Mouse (Mus musculus) CH12.LX (cell line): ENCODE measurements at regions not wholly inside any gene's neighbourhood (a gene's known extent, or its start where the extent isn't known, plus 50 kb on each side); places are given as distances from the start of the nearest gene placed in this dataset.
"Not testable (repeated sequence)": the region's sequence is repeated elsewhere in the genome, so short reads cannot be mapped to it uniquely, and the experiment has no call there.

Experiments used
- DNase-seq: peaks from one replicate; pipeline ENCODE4 v3.0.0-alpha.2; 2013; ENCODE audit errors: extremely low read depth
- H3K27ac ChIP-seq: 2 replicates; pipeline ENCODE4 v1.5.1; 2012; ENCODE audit warnings: low read depth, mild to moderate bottlenecking, control low read depth, moderate library complexity; ENCODE audit not compliant: insufficient read depth
- H3K27me3 ChIP-seq: replicated peaks from 2 replicates; pipeline ENCODE3; 2012; ENCODE audit warnings: inconsistent platforms
- H3K36me3 ChIP-seq, 2 experiments: replicated peaks in 1 of 2; 2 replicates each; pipeline versions ENCODE3 to v1.6.1; 2012; ENCODE audit warnings: inconsistent platforms in 1 of 2, low read length in 1 of 2, mild to moderate bottlenecking in 1 of 2, mixed read lengths in 1 of 2, moderate library complexity in 1 of 2; ENCODE audit not compliant: control insufficient read depth in 1 of 2, insufficient read depth in 1 of 2
- H3K4me1 ChIP-seq, 2 experiments: 2 replicates each; pipeline ENCODE4 v1.6.1; 2012; ENCODE audit warnings: inconsistent platforms in 1 of 2, moderate library complexity in 1 of 2; ENCODE audit not compliant: insufficient read depth in 2 of 2, control insufficient read depth in 1 of 2
- H3K4me2 ChIP-seq: 2 replicates; pipeline ENCODE4 v1.6.1; 2012; ENCODE audit warnings: low read depth, mild to moderate bottlenecking, control low read depth; ENCODE audit not compliant: poor library complexity, insufficient read depth, severe bottlenecking
- H3K4me3 ChIP-seq, 3 experiments: fragments of 150-350 bp in 1 of 3; sonication (generic) in 1 of 3; replicated peaks in 1 of 3; 2 replicates each; pipeline versions ENCODE3 to v1.5.1; 2011 to 2012; ENCODE audit warnings: low read depth in 2 of 3, low read length in 2 of 3, mild to moderate bottlenecking in 2 of 3, moderate library complexity in 2 of 3, control low read depth in 1 of 3, improper control_type of control experiment in 1 of 3, inconsistent platforms in 1 of 3, mixed read lengths in 1 of 3; ENCODE audit not compliant: poor library complexity in 1 of 3
- H3K79me2 ChIP-seq: replicated peaks from 2 replicates; pipeline ENCODE4 v1.6.1; 2012; ENCODE audit warnings: mild to moderate bottlenecking, moderate library complexity; ENCODE audit not compliant: control insufficient read depth, poor library complexity, insufficient read depth, severe bottlenecking; ENCODE audit errors: extremely low read depth
- H3K9ac ChIP-seq: 2 replicates; pipeline ENCODE4 v1.6.1; 2012; ENCODE audit warnings: low read depth, mild to moderate bottlenecking, control low read depth, moderate library complexity; ENCODE audit not compliant: insufficient read depth
- H3K9me3 ChIP-seq: replicated peaks from 2 replicates; pipeline ENCODE3; 2012; ENCODE audit warnings: low read length, inconsistent platforms, mixed read lengths
- CHD1 ChIP-seq: IDR thresholded peaks from 2 replicates; pipeline ENCODE4 v1.6.1; 2012; ENCODE audit warnings: low read depth, low read length, improper control_type of control experiment, inconsistent platforms
- E2F4 ChIP-seq: IDR thresholded peaks from 2 replicates; pipeline ENCODE4 v1.6.1; 2011; ENCODE audit warnings: low read depth, low read length, improper control_type of control experiment; ENCODE audit not compliant: insufficient replicate concordance
- HCFC1 ChIP-seq: IDR thresholded peaks from 2 replicates; pipeline ENCODE4 v1.6.1; 2012; ENCODE audit warnings: low read depth, mild to moderate bottlenecking, inconsistent platforms, low read length, improper control_type of control experiment
- JUN ChIP-seq: IDR thresholded peaks from 2 replicates; pipeline ENCODE4 v1.6.1; 2011; ENCODE audit warnings: low read depth, mild to moderate bottlenecking, low read length, improper control_type of control experiment, moderate library complexity; ENCODE audit not compliant: insufficient read depth
- JUND ChIP-seq: conservative IDR thresholded peaks from 2 replicates; pipeline ENCODE4 v1.6.1; 2011; ENCODE audit warnings: low read depth, low read length, improper control_type of control experiment
- KAT2A ChIP-seq: IDR thresholded peaks from 2 replicates; pipeline ENCODE4 v1.6.1; 2012; ENCODE audit warnings: low read length, improper control_type of control experiment, inconsistent platforms; ENCODE audit not compliant: insufficient replicate concordance
- MAFK ChIP-seq: IDR thresholded peaks from 2 replicates; pipeline ENCODE4 v1.6.1; 2011; ENCODE audit warnings: low read length, improper control_type of control experiment; ENCODE audit not compliant: insufficient replicate concordance
- MXI1 ChIP-seq: IDR thresholded peaks from 2 replicates; pipeline ENCODE4 v1.6.1; 2011; ENCODE audit warnings: mild to moderate bottlenecking, low read depth, low read length, improper control_type of control experiment
- MYC ChIP-seq: IDR thresholded peaks from 2 replicates; pipeline ENCODE4 v1.6.1; 2011; ENCODE audit warnings: low read depth, mild to moderate bottlenecking, improper control_type of control experiment, low read length
- NRF1 ChIP-seq: IDR thresholded peaks from 2 replicates; pipeline ENCODE4 v1.6.1; 2014; ENCODE audit warnings: low read depth, mild to moderate bottlenecking, inconsistent platforms, low read length, improper control_type of control experiment, moderate library complexity
- POLR2AphosphoS2 ChIP-seq: IDR thresholded peaks from 2 replicates; pipeline ENCODE4 v1.6.1; 2011; ENCODE audit warnings: low read depth, low read length, improper control_type of control experiment
- SIN3A ChIP-seq: IDR thresholded peaks from 2 replicates; pipeline ENCODE4 v1.6.1; 2012; ENCODE audit warnings: low read length, improper control_type of control experiment, inconsistent platforms
- TBP ChIP-seq: conservative IDR thresholded peaks from 2 replicates; pipeline ENCODE4 v1.6.1; 2011; ENCODE audit warnings: low read depth, low read length, improper control_type of control experiment
- USF1 ChIP-seq: IDR thresholded peaks from 2 replicates; pipeline ENCODE4 v1.6.1; 2014; ENCODE audit warnings: low read depth, mild to moderate bottlenecking, inconsistent platforms, low read length, improper control_type of control experiment
- USF2 ChIP-seq: conservative IDR thresholded peaks from 2 replicates; pipeline ENCODE4 v1.6.1; 2011; ENCODE audit warnings: low read depth, low read length, improper control_type of control experiment
- ZC3H11A ChIP-seq: IDR thresholded peaks from 2 replicates; pipeline ENCODE4 v1.6.1; 2012; ENCODE audit warnings: low read depth, mild to moderate bottlenecking, inconsistent platforms, low read length, improper control_type of control experiment
- ZKSCAN1 ChIP-seq: IDR thresholded peaks from 2 replicates; pipeline ENCODE4 v1.6.1; 2012; ENCODE audit warnings: low read depth, inconsistent platforms, low read length, improper control_type of control experiment, borderline replicate concordance
- ZMIZ1 ChIP-seq: IDR thresholded peaks from 2 replicates; pipeline ENCODE4 v1.6.1; 2012; ENCODE audit warnings: low read depth, mild to moderate bottlenecking, inconsistent platforms, low read length, improper control_type of control experiment
- dilution Hi-C: fragments of 300-500 bp; cut with MboI; formaldehyde crosslinking; loops from 2 replicates; pipeline ENCODE4 v1.14.3; 2020; ENCODE audit warnings: low sequenced_read_pairs; ENCODE audit not compliant: extremely low pct_unique_long_range_greater_than_20kb, extremely low pct_ligation_motif_present
- in situ Hi-C: fragments of 300-500 bp; cut with MboI; formaldehyde crosslinking; loops from 3 replicates; pipeline ENCODE4 v1.14.3; 2019; ENCODE audit warnings: low sequenced_read_pairs, low pct_ligation_motif_present, low pct_unique_long_range_greater_than_20kb, mixed read lengths

- dilution Hi-C loops, result no loop called here
- H3K4me1 ChIP-seq, result no peaks in the 10 kb centered on the region
- no peak for DNase-seq
- no peak overlapping the region for H3K4me2 ChIP-seq
- no peak overlapping the region for H3K27ac ChIP-seq
- no peaks in the 10 kb centered on the region for H3K36me3 ChIP-seq
- no peaks in the 10 kb centered on the region for H3K79me2 ChIP-seq
- H3K27me3 ChIP-seq, result no peaks in the 10 kb centered on the region
- H3K4me3 ChIP-seq, result no peak overlapping the region
- in situ Hi-C loops, result no loop called here
- no peak overlapping the region for H3K9ac ChIP-seq
- TF ChIP-seq NRF1 (no peak), ZKSCAN1 (no peak), USF2 (no peak), SIN3A (no peak), MAFK (no peak), MXI1 (no peak), HCFC1 (no peak), ZMIZ1 (no peak), POLR2AphosphoS2 (no peak), JUN (no peak), ZC3H11A (no peak), MYC (no peak), KAT2A (no peak), JUND (no peak), E2F4 (no peak)
- no peaks in the 10 kb centered on the region for H3K9me3 ChIP-seq
Measured at GRCm38 (mm10) chr12:32122915-32123314, 61.8 kb upstream of the Prkar2b start.

GRCm38 (mm10) chr12:32122007-32122406 lies 60.9 kb upstream of the Prkar2b start:
- H3K36me3 ChIP-seq, H3K4me1 ChIP-seq, H3K9ac ChIP-seq, H3K4me2 ChIP-seq, dilution Hi-C loops, DNase-seq, H3K79me2 ChIP-seq, H3K27ac ChIP-seq, H3K9me3 ChIP-seq, H3K4me3 ChIP-seq, in situ Hi-C loops, H3K27me3 ChIP-seq: not testable (repeated sequence)

- Histone ChIP-seq H3K4me3 (no peak overlapping the region), H3K79me2 (no peaks in the 10 kb centered on the region), H3K4me2 (no peak overlapping the region), H3K36me3 (no peaks in the 10 kb centered on the region), H3K9ac (no peak overlapping the region), H3K9me3 (no peaks in the 10 kb centered on the region), H3K27ac (no peak overlapping the region), H3K27me3 (peaks cover 3% of the 10 kb centered on the region), H3K4me1 (peaks cover 6 to 21% of the 10 kb centered on the region in 2 experiments)
- in situ Hi-C loops, result no loop called here
- dilution Hi-C loops, result no loop called here
- no peak for DNase-seq
- TF ChIP-seq ZKSCAN1 (no peak), USF1 (no peak), MYC (no peak), JUND (no peak), CHD1 (no peak), KAT2A (no peak), TBP (no peak)
Measured at GRCm38 (mm10) chr12:32112691-32113090, 51.6 kb upstream of the Prkar2b start.
